Mouse (Mus musculus) left cerebral cortex, adult 2 months (tissue): ENCODE results near the gene Tmsb10. TPM values are rescaled to one million over a fixed set of nuclear protein-coding genes. Genes with fewer than 3 reads are reported as not detected.

Source experiments
- DNase-seq, 2 experiments: peaks; one replicate each; pipeline ENCODE4 v3.0.0; 2021 to 2022; ENCODE audit warnings: low spot score in 2 of 2, mixed read lengths in 1 of 2; ENCODE audit errors: extremely low spot score in 1 of 2
- H3K27ac ChIP-seq: fragments of 200-600 bp; 2 replicates; pipeline ENCODE4 v1.8.1; 2022
- H3K4me3 ChIP-seq: fragments of 200-600 bp; 2 replicates; pipeline ENCODE4 v1.8.1; 2022
- CTCF ChIP-seq: fragments of 200-600 bp; IDR thresholded peaks from 2 replicates; pipeline ENCODE4 v1.8.1; 2022; ENCODE audit warnings: antibody characterized with exemption, mild to moderate bottlenecking, moderate library complexity
- intact Hi-C: fragments of 180-260 bp; cut with DNase I; formaldehyde crosslinking; loops from one replicate; pipeline ENCODE4 v1.15.1; 2025
- total RNA-seq, 2 experiments: library from RNA; stranded (reverse); gene quantifications; 2 replicates each; pipeline ENCODE4 v1.2.3; 2021

Tmsb10 gene
- total RNA-seq, 2 experiments from 2014 or later, result 429 to 476 TPM

GRCm38 (mm10) chr6:72954786-72955185, 3.8 kb downstream of the Tmsb10 start:
- intact Hi-C loops, result loop anchor here (5.0 kb wide), 1 partner anchor 98 kb away; no protein-coding TSS in a partner anchor
- no peak overlapping the region for H3K27ac ChIP-seq
- DNase-seq, result no peak
- no peak overlapping the region for H3K4me3 ChIP-seq
- no peak for TF ChIP-seq CTCF

GRCm38 (mm10) chr6:72952967-72953366, 5.6 kb downstream of the Tmsb10 start:
- Histone ChIP-seq H3K4me3 (no peak overlapping the region), H3K27ac (no peak overlapping the region)
- no peak for DNase-seq
- TF ChIP-seq CTCF, result no peak
- intact Hi-C loops, result no loop called here

GRCm38 (mm10) chr6:72952221-72952620, 6.3 kb downstream of the Tmsb10 start:
- no peak for TF ChIP-seq CTCF
- intact Hi-C loops, result no loop called here
- Histone ChIP-seq H3K4me3 (no peak overlapping the region), H3K27ac (no peak overlapping the region)
- no peak for DNase-seq

GRCm38 (mm10) chr6:72949161-72949756, 9.3 kb downstream of the Tmsb10 start:
- TF ChIP-seq CTCF, result no peak
- Histone ChIP-seq H3K4me3 (no peak overlapping the region), H3K27ac (no peak overlapping the region; the same call in 1 of the 2 replicates)
- intact Hi-C loops, result loop anchor here (1.0 kb wide), 1 partner anchor 9 kb away; the partner anchor contains the start of gene Tmsb10
- DNase-seq, result peak; percentile 46 to 65

- no peak for TF ChIP-seq CTCF
- H3K27ac ChIP-seq, result no peak overlapping the region
- DNase-seq, result no peak
- H3K4me3 ChIP-seq, result no peak overlapping the region
- intact Hi-C loops, result loop anchor here (1.0 kb wide), 1 partner anchor 298 kb away; no protein-coding TSS in a partner anchor
These were observed 10.2 kb downstream of the Tmsb10 start for GRCm38 (mm10) chr6:72948392-72948791.

GRCm38 (mm10) chr6:72947960-72948359, 10.6 kb downstream of the Tmsb10 start:
- no peak; the same call in 1 of the 2 replicates for TF ChIP-seq CTCF
- no peak for DNase-seq
- no peak overlapping the region for H3K4me3 ChIP-seq
- intact Hi-C loops, result loop anchor here (1.0 kb wide), 1 partner anchor 298 kb away; no protein-coding TSS in a partner anchor
- H3K27ac ChIP-seq, result no peak overlapping the region

- intact Hi-C loops, result loop anchor here (1.0 kb wide), 2 partner anchors 70 to 213 kb away; no protein-coding TSS in a partner anchor
- peak; percentile 92 for TF ChIP-seq CTCF
These were observed 18.1 kb downstream of the Tmsb10 start for GRCm38 (mm10) chr6:72940493-72940892.

GRCm38 (mm10) chr6:72937859-72938258, 20.7 kb downstream of the Tmsb10 start:
- no peak for TF ChIP-seq CTCF
- DNase-seq, result no peak
- Histone ChIP-seq H3K4me3 (no peak overlapping the region), H3K27ac (no peak overlapping the region)
- intact Hi-C loops, result loop anchor here (5.0 kb wide), 1 partner anchor 289 kb away; no protein-coding TSS in a partner anchor

More at GRCm38 (mm10) chr6:72940493-72940892, 18.1 kb downstream of the Tmsb10 start:
- Histone ChIP-seq H3K27ac (no peak overlapping the region), H3K4me3 (no peak overlapping the region)
- peak; percentile 67 to 73 for DNase-seq

GRCm38 (mm10) chr6:72937430-72937829, 21.1 kb downstream of the Tmsb10 start:
- no peak for DNase-seq
- Histone ChIP-seq H3K27ac (no peak overlapping the region), H3K4me3 (no peak overlapping the region)
- no peak for TF ChIP-seq CTCF
- intact Hi-C loops, result loop anchor here (5.0 kb wide), 1 partner anchor 290 kb away; no protein-coding TSS in a partner anchor

GRCm38 (mm10) chr6:72932955-72933354, 25.6 kb downstream of the Tmsb10 start:
- Histone ChIP-seq H3K4me3 (no peak overlapping the region), H3K27ac (no peak overlapping the region)
- intact Hi-C loops, result no loop called here
- DNase-seq, result no peak
- no peak for TF ChIP-seq CTCF

GRCm38 (mm10) chr6:72931533-72931932, 27.0 kb downstream of the Tmsb10 start:
- TF ChIP-seq CTCF, result no peak
- no peak overlapping the region for H3K27ac ChIP-seq
- no peak for DNase-seq
- H3K4me3 ChIP-seq, result no peak overlapping the region
- intact Hi-C loops, result no loop called here

GRCm38 (mm10) chr6:72929795-72930398, 28.7 kb downstream of the Tmsb10 start:
- no peak for TF ChIP-seq CTCF
- intact Hi-C loops, result no loop called here

More at GRCm38 (mm10) chr6:72929795-72930398, 28.7 kb downstream of the Tmsb10 start:
- no peak for DNase-seq
- Histone ChIP-seq H3K4me3 (no peak overlapping the region), H3K27ac (no peak overlapping the region)
